Mouse (Mus musculus) limb, embryonic 13.5 days (tissue): ENCODE results near the gene Rbm48. TPM values are rescaled to one million over a fixed set of nuclear protein-coding genes. Genes with fewer than 3 reads are reported as not detected.

Experiments
- ATAC-seq: fragments of 200-750 bp; cut with Nextera tagmentation; 2 replicates; pipeline ENCODE4 v1.8.0; 2017; ENCODE audit warnings: low read depth, moderate number of reproducible peaks, moderate TSS enrichment; ENCODE audit not compliant: low FRiP score
- H3K27ac ChIP-seq: fragments of 300-500 bp; sonication (generic); 2 replicates; pipeline ENCODE4 v1.5.1; 2015; ENCODE audit warnings: inconsistent platforms, mild to moderate bottlenecking, moderate library complexity
- H3K27me3 ChIP-seq: fragments of 300-500 bp; sonication (generic); 2 replicates; pipeline ENCODE4 v1.6.1; 2015; ENCODE audit warnings: mild to moderate bottlenecking, inconsistent platforms
- H3K36me3 ChIP-seq: fragments of 300-500 bp; sonication (generic); 2 replicates; pipeline ENCODE4 v1.6.1; 2015; ENCODE audit warnings: inconsistent platforms, mild to moderate bottlenecking, moderate library complexity
- H3K4me1 ChIP-seq: fragments of 300-500 bp; sonication (generic); 2 replicates; pipeline ENCODE4 v1.6.1; 2015; ENCODE audit warnings: inconsistent platforms
- H3K4me2 ChIP-seq: fragments of 300-500 bp; sonication (generic); replicated peaks from 2 replicates; pipeline ENCODE4 v1.6.1; 2015; ENCODE audit warnings: inconsistent platforms, mild to moderate bottlenecking, moderate library complexity
- H3K4me3 ChIP-seq: fragments of 300-500 bp; sonication (generic); 2 replicates; pipeline ENCODE4 v1.5.1; 2015; ENCODE audit warnings: moderate library complexity, mild to moderate bottlenecking, inconsistent platforms
- H3K9ac ChIP-seq: fragments of 300-500 bp; sonication (generic); 2 replicates; pipeline ENCODE4 v1.6.1; 2015; ENCODE audit warnings: mild to moderate bottlenecking, inconsistent platforms
- H3K9me3 ChIP-seq: fragments of 300-500 bp; sonication (generic); 2 replicates; pipeline ENCODE4 v1.6.1; 2016; ENCODE audit warnings: inconsistent platforms
- WGBS: fragments of 180-500 bp; shearing (Covaris S2); methylation state at CpG from one replicate; pipeline ENCODE4 v1.1.7; 2015; 5-methylcytosine and 5-hydroxymethylcytosine counted together
- polyA plus RNA-seq: library from polyadenylated mRNA; unstranded; fragments of >200 nt; fragmentation: Nextera tagmentation; extraction: Ambion mirVana; gene quantifications from 2 replicates; pipeline ENCODE4 v1.2.1, GENCODE M21; 2015

The Rbm48 gene
- polyA plus RNA-seq, 1 experiment from 2014 or later: 14.2 TPM

GRCm38 (mm10) chr5:3600790-3601189, 4.4 kb upstream of the Rbm48 start:
- H3K4me1 ChIP-seq: peaks cover 5% of the 10 kb centered on the region; the same call in 1 of the 2 replicates
- no peak overlapping the region for H3K4me2 ChIP-seq
- H3K9me3 ChIP-seq: no peaks in the 10 kb centered on the region
- no peak overlapping the region for H3K9ac ChIP-seq
- H3K27ac ChIP-seq: no peak overlapping the region
- no peaks in the 10 kb centered on the region for H3K27me3 ChIP-seq
- H3K36me3 ChIP-seq: peaks cover 17% of the 10 kb centered on the region
- H3K4me3 ChIP-seq: no peak overlapping the region
- ATAC-seq: no peak
- WGBS: 90% methylated on average over 3 of the region's 3 CpGs

- no peaks in the 10 kb centered on the region for H3K9me3 ChIP-seq
- H3K27ac ChIP-seq: no peak overlapping the region
- H3K27me3 ChIP-seq: no peaks in the 10 kb centered on the region
- H3K4me1 ChIP-seq: peaks cover 6% of the 10 kb centered on the region
- no peak for ATAC-seq
- H3K4me2 ChIP-seq: no peak overlapping the region
- H3K36me3 ChIP-seq: peaks cover 12% of the 10 kb centered on the region
- H3K9ac ChIP-seq: no peak overlapping the region
- H3K4me3 ChIP-seq: no peak overlapping the region
- 77% methylated on average over 1 of the region's 1 CpGs for WGBS
Measured at GRCm38 (mm10) chr5:3600298-3600697, 3.9 kb upstream of the Rbm48 start.

GRCm38 (mm10) chr5:3598766-3599165, 2.4 kb upstream of the Rbm48 start:
- no peak for ATAC-seq
- Histone ChIP-seq H3K27me3 (no peaks in the 10 kb centered on the region), H3K4me2 (no peak overlapping the region), H3K27ac (no peak overlapping the region), H3K36me3 (peaks cover 1% of the 10 kb centered on the region; the same call in 1 of the 2 replicates), H3K9me3 (no peaks in the 10 kb centered on the region), H3K9ac (no peak overlapping the region), H3K4me1 (peaks cover 16% of the 10 kb centered on the region), H3K4me3 (no peak overlapping the region)
- WGBS: 88% methylated on average over 5 of the region's 5 CpGs

GRCm38 (mm10) chr5:3597171-3597570, 786 bp upstream of the Rbm48 start:
- no peaks in the 10 kb centered on the region for H3K9me3 ChIP-seq
- H3K4me1 ChIP-seq: peaks cover 16% of the 10 kb centered on the region
- 0 out of 2 replicates have a peak, but pooled peaks cover 1% of the 10 kb centered on the region for H3K36me3 ChIP-seq
- H3K9ac ChIP-seq: peak overlapping the region; percentile 79; the same call in 1 of the 2 replicates
- no peak overlapping the region for H3K27ac ChIP-seq
- peak overlapping the region; percentile 89 for H3K4me2 ChIP-seq
- no peaks in the 10 kb centered on the region for H3K27me3 ChIP-seq
- H3K4me3 ChIP-seq: peak overlapping the region; percentile 83
- no peak for ATAC-seq

GRCm38 (mm10) chr5:3595693-3596398, 539 bp downstream of the Rbm48 start, which contains the start of gene Pex1:
TSS of gene Pex1 (plus strand) at chr5:3596066.
- Histone ChIP-seq H3K9me3 (no peaks in the 10 kb centered on the region), H3K27me3 (no peaks in the 10 kb centered on the region), H3K9ac (peak within 1 kb of the TSS; percentile 79), H3K27ac (peak within 1 kb of the TSS; percentile 58; the same call in 1 of the 2 replicates), H3K4me1 (peaks cover 16% of the 10 kb centered on the region), H3K4me3 (peak within 1 kb of the TSS; percentile 83), H3K4me2 (peak within 1 kb of the TSS; percentile 89), H3K36me3 (peaks cover 14% of the 10 kb centered on the region)
- under 1% methylated on average over 49 of the region's 50 CpGs for WGBS
- ATAC-seq: peak; percentile 97

GRCm38 (mm10) chr5:3579066-3579465, 17.3 kb downstream of the Rbm48 start:
- Histone ChIP-seq H3K4me3 (no peak overlapping the region), H3K9me3 (peaks cover 3% of the 10 kb centered on the region), H3K9ac (no peak overlapping the region), H3K27ac (no peak overlapping the region), H3K4me1 (no peaks in the 10 kb centered on the region), H3K27me3 (no peaks in the 10 kb centered on the region), H3K4me2 (no peak overlapping the region), H3K36me3 (peaks cover 93% of the 10 kb centered on the region)
- no peak for ATAC-seq
- 92% methylated on average over 7 of the region's 7 CpGs for WGBS

- H3K4me1 ChIP-seq: no peaks in the 10 kb centered on the region
- H3K9ac ChIP-seq: no peak overlapping the region
- H3K27me3 ChIP-seq: no peaks in the 10 kb centered on the region
- peaks cover 3% of the 10 kb centered on the region for H3K9me3 ChIP-seq
- no peak for ATAC-seq
- H3K4me2 ChIP-seq: no peak overlapping the region
- H3K4me3 ChIP-seq: no peak overlapping the region
- H3K36me3 ChIP-seq: peaks cover 94% of the 10 kb centered on the region
- 97% methylated on average over 2 of the region's 2 CpGs for WGBS
- H3K27ac ChIP-seq: no peak overlapping the region
Measured at GRCm38 (mm10) chr5:3577939-3578338, 18.4 kb downstream of the Rbm48 start.

GRCm38 (mm10) chr5:3574825-3575224, 21.6 kb downstream of the Rbm48 start:
- 95% methylated on average over 2 of the region's 2 CpGs for WGBS
- Histone ChIP-seq H3K4me1 (no peaks in the 10 kb centered on the region), H3K9ac (no peak overlapping the region), H3K4me2 (no peak overlapping the region), H3K27me3 (no peaks in the 10 kb centered on the region), H3K36me3 (peaks cover 96% of the 10 kb centered on the region), H3K4me3 (no peak overlapping the region), H3K27ac (no peak overlapping the region), H3K9me3 (peaks cover 3% of the 10 kb centered on the region)
- ATAC-seq: no peak

GRCm38 (mm10) chr5:3571266-3571665, 25.1 kb downstream of the Rbm48 start, which contains the start of gene 1700109H08Rik:
TSS of gene 1700109H08Rik (plus strand) at chr5:3571566.
- WGBS: 93% methylated on average over 4 of the region's 4 CpGs
- H3K27me3 ChIP-seq: no peaks in the 10 kb centered on the region
- ATAC-seq: no peak
- no peaks in the 10 kb centered on the region for H3K4me1 ChIP-seq
- H3K4me2 ChIP-seq: no peak within 1 kb of the TSS
- peaks cover 89% of the 10 kb centered on the region for H3K36me3 ChIP-seq
- H3K4me3 ChIP-seq: no peak within 1 kb of the TSS
- H3K9ac ChIP-seq: no peak within 1 kb of the TSS
- H3K9me3 ChIP-seq: peaks cover 3% of the 10 kb centered on the region
- no peak within 1 kb of the TSS for H3K27ac ChIP-seq

GRCm38 (mm10) chr5:3554198-3554597, 42.2 kb downstream of the Rbm48 start:
- ATAC-seq: no peak

GRCm38 (mm10) chr5:3551481-3551880, 44.9 kb downstream of the Rbm48 start:
- no peak overlapping the region for H3K4me2 ChIP-seq
- no peaks in the 10 kb centered on the region for H3K9me3 ChIP-seq
- no peak overlapping the region for H3K9ac ChIP-seq
- H3K4me3 ChIP-seq: no peak overlapping the region
- H3K36me3 ChIP-seq: peaks cover 26% of the 10 kb centered on the region
- ATAC-seq: no peak
- 98% methylated on average over 1 of the region's 1 CpGs for WGBS
- H3K27ac ChIP-seq: no peak overlapping the region
- H3K27me3 ChIP-seq: no peaks in the 10 kb centered on the region
- no peaks in the 10 kb centered on the region for H3K4me1 ChIP-seq

More at GRCm38 (mm10) chr5:3554198-3554597, 42.2 kb downstream of the Rbm48 start:
- Histone ChIP-seq H3K4me3 (no peak overlapping the region), H3K4me1 (no peaks in the 10 kb centered on the region), H3K4me2 (no peak overlapping the region), H3K27ac (no peak overlapping the region), H3K27me3 (no peaks in the 10 kb centered on the region), H3K9me3 (no peaks in the 10 kb centered on the region), H3K9ac (no peak overlapping the region), H3K36me3 (peaks cover 39% of the 10 kb centered on the region)
- WGBS: 90% methylated on average over 2 of the region's 2 CpGs

GRCm38 (mm10) chr5:3546226-3546625, 50.2 kb downstream of the Rbm48 start:
- ATAC-seq: no peak
- Histone ChIP-seq H3K9me3 (no peaks in the 10 kb centered on the region), H3K4me2 (no peak overlapping the region), H3K27me3 (no peaks in the 10 kb centered on the region), H3K27ac (no peak overlapping the region), H3K9ac (no peak overlapping the region), H3K36me3 (peaks cover 9% of the 10 kb centered on the region; the same call in 1 of the 2 replicates), H3K4me1 (peaks cover 15% of the 10 kb centered on the region), H3K4me3 (no peak overlapping the region)
- WGBS: 89% methylated on average over 1 of the region's 1 CpGs

GRCm38 (mm10) chr5:3544480-3544769, 52.0 kb downstream of the Rbm48 start:
- Histone ChIP-seq H3K4me1 (peaks cover 15% of the 10 kb centered on the region), H3K4me3 (peak overlapping the region; percentile 90), H3K9me3 (no peaks in the 10 kb centered on the region), H3K36me3 (peaks cover 9% of the 10 kb centered on the region; the same call in 1 of the 2 replicates), H3K9ac (peak overlapping the region; percentile 83), H3K27me3 (no peaks in the 10 kb centered on the region), H3K4me2 (peak overlapping the region; percentile 75), H3K27ac (no peak overlapping the region)
- 11% methylated on average over 7 of the region's 7 CpGs for WGBS
- peak; percentile 25; the same call in 1 of the 2 replicates for ATAC-seq
